Mouse (Mus musculus): ENCODE measurements around the gene Nudt22.
"Not testable (repeated sequence)": the region's sequence is repeated elsewhere in the genome, so short reads cannot be mapped to it uniquely, and the experiment has no call there.

Nudt22 gene

GRCm38 (mm10) chr19:6994489-6994888 lies 1.4 kb downstream of the Nudt22 start:
- no peak for DNase-seq

- no peak for DNase-seq
These were observed 1.9 kb downstream of the Nudt22 start for GRCm38 (mm10) chr19:6994002-6994401.

DNA sequence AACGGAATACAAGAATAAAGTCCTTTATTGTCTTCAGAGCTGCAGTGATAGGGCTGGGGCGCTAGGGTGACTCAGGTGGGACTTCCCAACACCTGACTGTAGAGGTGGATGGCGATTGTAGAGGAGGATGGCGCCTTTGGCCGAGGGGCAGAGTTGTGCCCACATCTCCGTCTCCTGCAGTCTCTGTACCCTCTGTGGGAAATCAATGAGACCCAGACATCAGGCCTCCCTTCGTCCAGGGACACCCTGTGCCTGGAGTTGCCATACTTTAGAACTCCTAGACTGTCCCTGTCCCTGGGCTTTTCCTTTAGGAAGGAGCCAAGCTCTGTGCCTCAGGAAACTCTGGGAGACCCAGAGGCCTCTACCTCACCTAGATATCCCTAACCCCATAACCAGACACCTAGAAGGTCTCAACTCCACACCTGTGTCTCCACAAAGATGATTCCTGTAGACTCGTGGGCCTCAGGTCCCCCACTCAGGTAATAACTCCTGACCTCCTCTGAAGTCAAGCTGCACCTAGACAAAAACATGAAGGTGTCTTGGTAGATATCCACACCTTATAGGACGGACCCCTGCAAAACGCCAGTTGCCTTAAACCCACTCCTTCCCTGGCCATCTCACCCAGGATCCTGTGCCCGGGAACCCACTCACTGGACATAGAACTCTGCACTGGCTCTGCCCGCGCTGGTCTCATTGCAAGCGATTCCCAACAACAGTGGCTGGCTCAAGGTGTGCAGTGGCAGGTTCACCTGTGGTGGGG lies 2.7 kb downstream of the Nudt22 start:
- DNase-seq, result no peak

- DNase-seq, result peak; percentile 95
These were observed 3.7 kb downstream of the Nudt22 start, which contains the start of gene Dnajc4 for GRCm38 (mm10) chr19:6992011-6992858. TSS of gene Dnajc4 (minus strand) at chr19:6992572.

DNA sequence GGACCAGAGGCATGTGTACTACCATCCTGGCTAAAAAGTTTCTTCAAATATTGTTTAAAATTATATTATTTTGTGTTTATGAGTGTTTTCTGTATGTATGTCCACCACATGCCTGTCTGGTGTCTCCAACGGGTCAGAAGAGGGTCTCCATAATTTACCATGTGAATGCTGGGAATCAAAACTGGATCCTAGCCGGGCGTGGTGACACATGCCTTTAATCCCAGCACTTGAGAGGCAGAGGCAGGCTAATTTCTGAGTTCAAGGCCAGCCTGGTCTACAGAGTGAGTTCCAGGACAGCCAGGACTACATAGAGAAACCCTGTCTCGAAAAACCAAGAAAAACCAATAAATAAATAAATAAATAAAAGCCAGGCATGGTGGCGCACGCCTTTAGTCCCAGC lies 4.8 kb downstream of the Nudt22 start:
- not testable (repeated sequence) for DNase-seq

DNA sequence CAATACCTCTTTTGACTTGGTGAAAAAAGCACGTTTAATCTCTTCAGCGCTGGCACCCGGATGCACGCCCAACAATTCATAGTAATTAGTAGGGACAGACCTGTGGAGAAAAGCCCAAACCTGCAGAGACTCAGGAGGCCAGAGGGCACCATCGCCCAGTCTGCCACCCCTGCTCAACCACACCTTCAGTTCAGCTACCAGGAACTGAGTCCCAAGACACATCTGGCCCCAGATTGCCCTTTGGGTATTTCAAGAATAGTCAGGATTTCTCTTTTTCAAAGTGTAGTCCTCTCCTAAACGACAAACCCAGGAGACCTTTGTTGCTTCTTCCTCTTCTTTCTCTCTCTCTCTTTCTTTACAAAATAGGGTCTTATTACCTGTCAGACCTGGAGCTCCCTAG lies 5.2 kb downstream of the Nudt22 start:
- DNase-seq, result no peak

- DNase-seq, result no peak
These were observed 6.7 kb downstream of the Nudt22 start for GRCm38 (mm10) chr19:6989251-6989650.

GRCm38 (mm10) chr19:6987904-6988285 lies 8.0 kb downstream of the Nudt22 start:
- DNase-seq, result no peak

GRCm38 (mm10) chr19:6987061-6987903 lies 8.6 kb downstream of the Nudt22 start, which contains the start of gene Vegfb:
TSS of gene Vegfb (minus strand) at chr19:6987651.
- peak; percentile 82 for DNase-seq

DNA sequence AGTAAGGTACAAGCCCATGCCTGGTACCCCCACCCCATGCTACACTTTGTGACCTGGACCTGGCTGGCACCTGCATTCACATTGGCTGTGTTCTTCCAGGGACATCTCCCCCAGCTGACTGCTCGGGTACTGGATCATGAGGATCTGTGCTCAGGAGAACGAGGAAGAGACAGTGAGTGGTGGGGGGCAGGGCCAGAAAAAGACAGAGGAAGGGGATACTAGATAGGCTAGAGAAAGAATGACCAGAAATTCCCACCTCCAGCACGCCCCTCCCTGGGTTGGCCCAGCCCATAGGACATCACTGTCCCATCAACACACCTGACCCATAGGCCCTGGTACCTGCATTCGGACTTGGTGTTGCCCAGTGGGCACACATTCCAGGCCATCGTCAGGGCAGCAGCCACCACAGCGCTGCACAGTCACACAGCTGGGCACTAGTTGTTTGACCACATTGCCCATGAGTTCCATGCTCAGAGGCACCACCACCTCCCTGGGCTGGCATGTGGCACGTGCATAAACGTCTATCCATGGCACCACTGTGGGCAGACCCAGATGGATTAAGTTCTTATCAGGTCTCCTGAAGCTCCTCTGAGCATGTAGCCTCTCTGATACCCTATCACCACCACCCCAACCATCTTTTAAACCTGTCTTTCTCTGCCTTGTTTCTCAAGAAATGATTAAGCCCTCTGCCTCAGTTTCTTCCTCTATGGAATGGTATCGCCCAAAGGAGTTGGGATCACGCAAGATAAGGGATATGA lies 9.8 kb downstream of the Nudt22 start:
- no peak for DNase-seq

DNA sequence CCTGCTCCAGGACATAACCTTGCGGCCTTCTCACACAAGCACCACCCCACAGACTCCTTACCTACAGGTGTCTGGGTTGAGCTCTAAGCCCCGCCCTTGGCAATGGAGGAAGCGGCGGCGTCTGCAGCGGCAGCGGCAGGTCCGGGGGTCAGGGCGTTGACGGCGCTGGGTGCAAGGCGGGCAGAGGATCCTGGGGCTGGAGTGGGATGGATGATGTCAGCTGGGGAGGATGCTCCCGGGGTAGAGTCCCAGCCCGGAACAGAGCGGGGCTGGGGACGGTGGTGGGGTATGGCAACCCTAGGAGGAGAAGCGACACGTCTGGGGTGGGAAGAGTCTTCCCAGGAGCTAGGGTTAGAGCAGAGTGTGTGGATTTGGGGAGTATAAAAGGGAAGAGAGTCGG lies 10.6 kb downstream of the Nudt22 start:
- no peak for DNase-seq

DNA sequence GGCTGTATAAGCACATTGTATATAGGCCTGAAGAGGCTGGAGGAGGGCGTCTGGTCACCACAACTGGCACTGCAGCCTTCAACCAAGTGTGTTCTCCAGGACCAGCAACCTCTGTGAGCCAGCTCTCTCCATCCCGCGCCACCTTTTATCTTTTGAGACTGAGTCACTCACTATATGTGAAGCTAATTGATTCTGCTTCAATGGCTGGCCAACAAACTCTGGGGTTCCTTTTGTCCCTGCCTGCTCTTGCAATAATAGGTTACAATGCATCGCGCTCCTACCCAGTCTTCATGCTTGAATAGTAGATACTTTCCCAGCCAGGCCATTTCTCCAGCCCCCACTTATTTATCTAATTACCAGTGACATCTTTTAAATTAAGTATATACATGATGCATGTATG lies 12.3 kb downstream of the Nudt22 start:
- no peak for DNase-seq

GRCm38 (mm10) chr19:6981465-6981864 lies 14.5 kb downstream of the Nudt22 start:
- DNase-seq, result no peak

GRCm38 (mm10) chr19:6980381-6981093 lies 15.4 kb downstream of the Nudt22 start, which contains the start of gene Fkbp2:
TSS of gene Fkbp2 (minus strand) at chr19:6980501.
- peak; percentile 99 for DNase-seq

- DNase-seq, result peak; percentile 99
These were observed 16.2 kb downstream of the Nudt22 start for GRCm38 (mm10) chr19:6979486-6980380.

DNA sequence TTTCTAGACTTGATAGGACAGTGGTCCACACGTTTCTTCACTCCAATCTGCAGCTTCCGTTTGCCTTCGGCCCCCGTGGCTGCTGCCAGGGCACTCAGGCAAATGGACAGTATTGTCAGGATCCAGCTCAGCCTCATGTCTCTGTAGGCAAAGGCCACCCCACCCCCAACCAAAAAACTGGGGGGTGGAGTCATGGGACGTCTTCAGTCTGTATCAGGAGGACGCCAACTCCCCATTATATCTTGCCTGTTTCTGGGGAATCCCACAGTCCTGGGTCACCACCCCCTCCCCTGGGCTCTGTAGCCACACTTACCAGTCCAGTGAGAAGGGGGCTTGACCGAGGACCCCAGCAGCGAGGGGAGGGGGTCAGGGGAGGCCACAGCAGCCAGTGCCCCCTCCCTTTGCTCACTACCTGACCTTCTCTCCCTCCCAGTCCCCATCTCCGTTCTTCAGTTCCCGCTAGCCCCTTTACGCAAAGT lies 16.9 kb downstream of the Nudt22 start:
- DNase-seq, result no peak

- no peak for DNase-seq
These were observed 17.3 kb downstream of the Nudt22 start for GRCm38 (mm10) chr19:6978639-6978974.

- DNase-seq, result no peak
These were observed 17.9 kb downstream of the Nudt22 start for GRCm38 (mm10) chr19:6977759-6978638.
